23 mouse cellular contexts compared by ENCODE assay signal in the genomic region with DNA sequence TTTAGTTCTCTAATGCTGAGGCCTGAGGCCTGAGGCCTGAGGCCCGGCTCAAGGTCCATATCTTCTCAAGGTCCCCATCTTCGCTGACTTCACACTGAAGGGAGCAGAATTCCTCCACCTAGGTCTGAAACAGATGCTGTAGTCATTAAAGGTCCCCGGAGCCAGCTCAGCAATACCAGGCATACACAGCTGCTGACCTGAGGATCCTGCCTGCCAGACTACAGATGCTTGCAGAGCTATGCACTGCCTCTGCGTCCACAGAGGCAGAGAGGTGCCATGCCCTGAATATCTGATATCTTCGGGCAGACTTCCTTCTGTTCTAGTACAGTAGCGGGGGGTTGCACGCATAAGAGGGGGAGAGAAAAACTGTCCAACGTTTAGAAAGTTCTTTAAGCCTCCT.
DNase-seq lines count a peak whose midpoint lies in the region; ATAC-seq lines count a peak whose summit lies in the region.
"Had no signal": no experiment of that assay in that cellular context is flagged by ENCODE, and none has a peak within 500 bp of the region (broad histone marks: within the 10 kb centered on the region; RNA-seq: fewer than 3 reads in every experiment).

No protein-coding gene starts in this region.

- H3K27me3 ChIP-seq in intestine, embryonic 14.5 days (replicated peaks; ENCODE audit: control insufficient read depth, insufficient read depth, low read length): no peaks in the 10 kb centered on the region
- no peaks in the 10 kb centered on the region for H3K27me3 ChIP-seq in intestine, embryonic 16.5 days (replicated peaks; ENCODE audit: control insufficient read depth, insufficient read depth, low read length)
- no peaks in the 10 kb centered on the region for H3K27me3 ChIP-seq in neural tube, embryonic 11.5 days (ENCODE audit: control insufficient read depth, insufficient read depth, low read length)
- H3K27me3 ChIP-seq: CH12.LX; heart, embryonic 15.5 days; Patski had no signal

- peak; percentile 20 for DNase-seq in gastrocnemius, postnatal 25 days
- DNase-seq in gastrocnemius, postnatal 4 days (ENCODE audit: low spot score in 2 of 2): no peak
- DNase-seq in intestine, embryonic 14.5 days (ENCODE audit: low spot score): peak; percentile 45
- DNase-seq in neural tube, embryonic 11.5 days (ENCODE audit: low spot score): peak; percentile 21
- DNase-seq in neural tube, embryonic 10.5 days (ENCODE audit: extremely low spot score, low spot score): no peak
- peak; percentile 55 for DNase-seq in mesoderm, embryonic 11.5 days (ENCODE audit: low read depth, low spot score)
- DNase-seq in frontal cortex, adult 2 months (ENCODE audit: extremely low spot score in 1 of 2, low spot score in 1 of 2): no peak
- DNase-seq: adrenal gland, postnatal 14 days; cerebellum, adult 11-12 months; cerebellum, adult 9-10 months; cerebellum, postnatal 25 days; gastrocnemius, postnatal 10 days; heart, postnatal 14 days had no signal

- H3K4me2 ChIP-seq in intestine, embryonic 14.5 days (ENCODE audit: low read length): no peak overlapping the region
- no peak overlapping the region for H3K4me2 ChIP-seq in intestine, embryonic 16.5 days (ENCODE audit: low read depth, low read length)
- no peak overlapping the region for H3K4me2 ChIP-seq in neural tube, embryonic 11.5 days (ENCODE audit: low read depth)
- H3K4me2 ChIP-seq: forebrain, embryonic 15.5 days; heart, embryonic 11.5 days; heart, embryonic 15.5 days had no signal

- no peak for ATAC-seq in intestine, embryonic 14.5 days (replicated peaks; ENCODE audit: low FRiP score, low TSS enrichment, low read depth)
- ATAC-seq in intestine, embryonic 16.5 days: no peak
- no peak for ATAC-seq in neural tube, embryonic 11.5 days (ENCODE audit: insufficient read depth, low FRiP score, low TSS enrichment)
- ATAC-seq: activated CD4-positive, CD25-positive, alpha-beta regulatory T cell, adult 4 months; forebrain, embryonic 15.5 days; hindbrain, embryonic 16.5 days; inflammation-experienced regulatory T-cells, adult 6 months; Patski had no signal

- no peak overlapping the region for H3K4me3 ChIP-seq in intestine, embryonic 14.5 days (ENCODE audit: low read depth, low read length)
- H3K4me3 ChIP-seq in intestine, embryonic 16.5 days (ENCODE audit: low read length): no peak overlapping the region
- no peak overlapping the region for H3K4me3 ChIP-seq in neural tube, embryonic 11.5 days (ENCODE audit: low read depth, low read length)
- H3K4me3 ChIP-seq: forebrain, embryonic 15.5 days; heart, embryonic 15.5 days; hindbrain, embryonic 10.5 days had no signal

- 61% methylated on average over 8 of the region's 8 CpGs for WGBS in intestine, embryonic 14.5 days
- WGBS in intestine, embryonic 16.5 days: 69% methylated on average over 8 of the region's 8 CpGs
- WGBS in neural tube, embryonic 11.5 days: 68% methylated on average over 8 of the region's 8 CpGs

- no peaks in the 10 kb centered on the region for H3K9me3 ChIP-seq in intestine, embryonic 14.5 days (ENCODE audit: control insufficient read depth, low read length)
- H3K9me3 ChIP-seq in intestine, embryonic 16.5 days (ENCODE audit: control insufficient read depth, low read length): no peaks in the 10 kb centered on the region
- H3K9me3 ChIP-seq in neural tube, embryonic 11.5 days (ENCODE audit: control insufficient read depth, low read length): no peaks in the 10 kb centered on the region
- H3K9me3 ChIP-seq: forebrain, embryonic 15.5 days; heart, embryonic 15.5 days; hindbrain, embryonic 10.5 days had no signal

- no peak overlapping the region for H3K27ac ChIP-seq in intestine, embryonic 14.5 days (ENCODE audit: low read depth)
- H3K27ac ChIP-seq in intestine, embryonic 16.5 days (ENCODE audit: low read length): no peak overlapping the region
- no peak overlapping the region for H3K27ac ChIP-seq in neural tube, embryonic 11.5 days (ENCODE audit: low read depth, low read length)
- H3K27ac ChIP-seq: forebrain, embryonic 15.5 days; heart, embryonic 15.5 days; hindbrain, embryonic 10.5 days had no signal

- H3K36me3 ChIP-seq in intestine, embryonic 14.5 days (ENCODE audit: control insufficient read depth, insufficient read depth, low read length): no peaks in the 10 kb centered on the region
- H3K36me3 ChIP-seq in intestine, embryonic 16.5 days (ENCODE audit: control insufficient read depth, insufficient read depth, low read length): no peaks in the 10 kb centered on the region
- no peaks in the 10 kb centered on the region for H3K36me3 ChIP-seq in neural tube, embryonic 11.5 days (ENCODE audit: control insufficient read depth, insufficient read depth, low read length)
- H3K36me3 ChIP-seq: forebrain, embryonic 15.5 days; heart, embryonic 15.5 days; hindbrain, embryonic 10.5 days had no signal

- 0 out of 2 replicates have a peak, but pooled peaks cover 5% of the 10 kb centered on the region for H3K4me1 ChIP-seq in intestine, embryonic 14.5 days (replicated peaks; ENCODE audit: control insufficient read depth, insufficient read depth, low read length)
- peaks cover 6% of the 10 kb centered on the region; the same call in 1 of the 2 replicates for H3K4me1 ChIP-seq in intestine, embryonic 16.5 days (ENCODE audit: control insufficient read depth, insufficient read depth, low read length)
- H3K4me1 ChIP-seq in neural tube, embryonic 11.5 days (ENCODE audit: control insufficient read depth, insufficient read depth, low read length): peaks cover 3% of the 10 kb centered on the region; the same call in 1 of the 2 replicates

- no peak overlapping the region for H3K9ac ChIP-seq in intestine, embryonic 14.5 days (ENCODE audit: low read length)
- no peak overlapping the region for H3K9ac ChIP-seq in intestine, embryonic 16.5 days (ENCODE audit: low read depth, low read length)
- H3K9ac ChIP-seq in neural tube, embryonic 11.5 days (ENCODE audit: low read length): no peak overlapping the region
- H3K9ac ChIP-seq: forebrain, embryonic 15.5 days; heart, embryonic 15.5 days had no signal

Comparison
In these comparisons a context has a peak if more than half of its experiments do, and no peak if none do; other contexts are left out.
1. DNase-seq: peak in gastrocnemius, postnatal 25 days (single experiment), intestine, embryonic 14.5 days (single experiment), neural tube, embryonic 11.5 days (single experiment) and mesoderm, embryonic 11.5 days (single experiment); none in gastrocnemius, postnatal 4 days (0 of 2), neural tube, embryonic 10.5 days (single experiment) and frontal cortex, adult 2 months (0 of 2).